Mouse (Mus musculus) forebrain, embryonic 13.5 days (tissue): ENCODE results near the gene Rsph1. TPM values are rescaled to one million over a fixed set of nuclear protein-coding genes. Genes with fewer than 3 reads are reported as not detected.

ENCODE experiments used
- ATAC-seq: fragments of 200-750 bp; cut with Nextera tagmentation; 2 replicates; pipeline ENCODE4 v1.8.0; 2017
- H3K27ac ChIP-seq: fragments of 300-500 bp; sonication (generic); 2 replicates; pipeline ENCODE4 v1.5.1; 2015; ENCODE audit warnings: inconsistent platforms, mild to moderate bottlenecking, moderate library complexity
- H3K27me3 ChIP-seq: fragments of 300-500 bp; sonication (generic); 2 replicates; pipeline ENCODE4 v1.6.1; 2015; ENCODE audit warnings: mild to moderate bottlenecking, inconsistent platforms
- H3K36me3 ChIP-seq: fragments of 300-500 bp; sonication (generic); 2 replicates; pipeline ENCODE4 v1.6.1; 2015; ENCODE audit warnings: mild to moderate bottlenecking, inconsistent platforms; ENCODE audit not compliant: poor library complexity, severe bottlenecking
- H3K4me1 ChIP-seq: fragments of 300-500 bp; sonication (generic); 2 replicates; pipeline ENCODE4 v1.6.1; 2015; ENCODE audit warnings: inconsistent platforms
- H3K4me2 ChIP-seq: fragments of 300-500 bp; sonication (generic); 2 replicates; pipeline ENCODE4 v1.6.1; 2015; ENCODE audit warnings: inconsistent platforms, mild to moderate bottlenecking, moderate library complexity
- H3K4me3 ChIP-seq: fragments of 300-500 bp; sonication (generic); 2 replicates; pipeline ENCODE4 v1.5.1; 2015; ENCODE audit warnings: mild to moderate bottlenecking, inconsistent platforms
- H3K9ac ChIP-seq: fragments of 300-500 bp; sonication (generic); 2 replicates; pipeline ENCODE4 v1.6.1; 2015; ENCODE audit warnings: mild to moderate bottlenecking, inconsistent platforms
- H3K9me3 ChIP-seq: fragments of 300-500 bp; sonication (generic); replicated peaks from 2 replicates; pipeline ENCODE4 v1.6.1; 2016; ENCODE audit warnings: inconsistent platforms
- WGBS: fragments of 180-500 bp; shearing (Covaris S2); methylation state at CpG from one replicate; pipeline ENCODE4 v1.1.7; 2015; 5-methylcytosine and 5-hydroxymethylcytosine counted together
- polyA plus RNA-seq: library from polyadenylated mRNA; unstranded; fragments of >200 nt; fragmentation: Nextera tagmentation; extraction: Ambion mirVana; gene quantifications from 2 replicates; pipeline ENCODE4 v1.2.1, GENCODE M21; 2015

Rsph1 gene
- polyA plus RNA-seq, 1 experiment from 2014 or later = 4.0 TPM

DNA sequence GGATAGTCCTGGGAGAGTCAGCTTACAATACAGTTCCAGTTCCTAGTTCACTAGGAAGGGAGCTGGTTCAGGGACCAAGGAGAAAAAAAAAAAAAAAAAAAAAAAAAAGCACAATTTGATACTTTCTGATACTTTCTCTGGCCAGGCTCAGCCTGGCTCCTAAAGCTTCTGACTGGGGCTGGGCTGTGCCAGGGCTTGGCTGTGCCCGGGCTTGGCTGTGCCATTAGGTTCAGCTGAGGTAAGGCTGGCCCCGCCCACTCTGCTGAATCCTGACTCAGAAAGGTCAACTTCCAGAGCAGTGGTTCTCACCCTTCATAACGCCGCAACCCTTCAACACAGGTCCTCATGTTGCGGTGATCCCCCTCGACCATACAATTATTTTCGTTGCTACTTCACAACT lies 16.8 kb downstream of the Rsph1 start:
- Histone ChIP-seq H3K36me3 (no peaks in the 10 kb centered on the region), H3K4me2 (no peak overlapping the region), H3K4me1 (no peaks in the 10 kb centered on the region), H3K9ac (no peak overlapping the region), H3K27ac (no peak overlapping the region), H3K27me3 (no peaks in the 10 kb centered on the region), H3K4me3 (no peak overlapping the region), H3K9me3 (no peaks in the 10 kb centered on the region)
- WGBS = 91% methylated on average over 7 of the region's 7 CpGs
- ATAC-seq = no peak

DNA sequence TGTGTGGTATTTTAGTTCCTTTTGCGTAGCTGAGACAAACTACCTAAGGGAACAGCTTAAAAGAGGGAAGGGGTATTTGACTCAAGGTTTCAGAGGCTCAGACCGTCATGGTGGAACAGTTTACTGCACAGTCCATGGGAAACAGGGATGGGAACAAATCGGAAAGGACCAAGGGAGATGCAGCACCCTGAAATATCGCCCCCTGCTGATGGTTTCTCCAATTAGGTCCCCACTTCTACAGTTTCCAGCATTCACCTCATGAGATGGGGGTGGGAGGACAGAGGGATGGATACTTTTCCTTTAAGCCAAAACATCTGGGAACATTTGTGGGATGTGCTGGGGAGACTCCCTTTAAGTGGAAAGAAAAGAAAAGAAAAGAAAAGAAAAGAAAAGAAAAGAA lies 17.4 kb downstream of the Rsph1 start:
- no peaks in the 10 kb centered on the region for H3K9me3 ChIP-seq
- no peak for ATAC-seq
- H3K27me3 ChIP-seq = no peaks in the 10 kb centered on the region
- no peak overlapping the region for H3K4me2 ChIP-seq
- no peak overlapping the region for H3K9ac ChIP-seq
- 75% methylated on average over 4 of the region's 4 CpGs for WGBS
- H3K27ac ChIP-seq = no peak overlapping the region
- H3K4me3 ChIP-seq = no peak overlapping the region
- H3K4me1 ChIP-seq = 0 out of 2 replicates have a peak, but pooled peaks cover under 1% of the 10 kb centered on the region
- no peaks in the 10 kb centered on the region for H3K36me3 ChIP-seq

DNA sequence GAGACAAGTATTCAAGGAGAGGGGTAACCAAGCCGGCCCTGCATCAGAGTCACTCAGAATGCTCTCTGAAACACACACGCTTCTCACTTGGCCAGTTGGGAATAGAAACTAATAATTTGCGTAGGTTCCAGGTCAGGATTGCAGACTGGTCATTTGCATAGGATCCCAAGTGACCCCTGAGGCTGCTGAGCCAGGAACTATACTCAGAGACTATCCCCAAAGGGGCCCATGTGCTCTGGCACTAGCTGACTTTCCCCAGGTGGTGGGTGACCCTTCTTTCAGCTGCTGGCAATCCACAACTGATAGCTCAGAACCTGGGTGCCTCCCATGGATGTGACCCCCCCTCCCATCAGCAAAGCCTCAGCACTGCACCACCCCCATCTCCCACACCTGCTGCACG lies 18.0 kb downstream of the Rsph1 start:
- 92% methylated on average over 4 of the region's 4 CpGs for WGBS
- no peak overlapping the region for H3K27ac ChIP-seq
- H3K4me1 ChIP-seq = 0 out of 2 replicates have a peak, but pooled peaks cover 6% of the 10 kb centered on the region
- H3K4me2 ChIP-seq = no peak overlapping the region
- H3K4me3 ChIP-seq = no peak overlapping the region
- H3K27me3 ChIP-seq = no peaks in the 10 kb centered on the region
- no peaks in the 10 kb centered on the region for H3K36me3 ChIP-seq
- no peak overlapping the region for H3K9ac ChIP-seq
- no peak for ATAC-seq
- no peaks in the 10 kb centered on the region for H3K9me3 ChIP-seq

- Histone ChIP-seq H3K4me1 (0 out of 2 replicates have a peak, but pooled peaks cover 6% of the 10 kb centered on the region), H3K9ac (no peak overlapping the region), H3K27me3 (no peaks in the 10 kb centered on the region), H3K36me3 (no peaks in the 10 kb centered on the region), H3K4me3 (no peak overlapping the region), H3K27ac (no peak overlapping the region), H3K4me2 (no peak overlapping the region), H3K9me3 (no peaks in the 10 kb centered on the region)
- no peak for ATAC-seq
- 89% methylated on average over 9 of the region's 9 CpGs for WGBS
Measured at GRCm38 (mm10) chr17:31258310-31258865, 18.8 kb downstream of the Rsph1 start.

GRCm38 (mm10) chr17:31257898-31258297 lies 19.3 kb downstream of the Rsph1 start:
- Histone ChIP-seq H3K27ac (no peak overlapping the region), H3K4me1 (0 out of 2 replicates have a peak, but pooled peaks cover 6% of the 10 kb centered on the region), H3K9me3 (no peaks in the 10 kb centered on the region), H3K27me3 (no peaks in the 10 kb centered on the region), H3K4me2 (no peak overlapping the region), H3K9ac (no peak overlapping the region), H3K36me3 (no peaks in the 10 kb centered on the region), H3K4me3 (no peak overlapping the region)
- WGBS = 92% methylated on average over 12 of the region's 12 CpGs
- ATAC-seq = no peak

DNA sequence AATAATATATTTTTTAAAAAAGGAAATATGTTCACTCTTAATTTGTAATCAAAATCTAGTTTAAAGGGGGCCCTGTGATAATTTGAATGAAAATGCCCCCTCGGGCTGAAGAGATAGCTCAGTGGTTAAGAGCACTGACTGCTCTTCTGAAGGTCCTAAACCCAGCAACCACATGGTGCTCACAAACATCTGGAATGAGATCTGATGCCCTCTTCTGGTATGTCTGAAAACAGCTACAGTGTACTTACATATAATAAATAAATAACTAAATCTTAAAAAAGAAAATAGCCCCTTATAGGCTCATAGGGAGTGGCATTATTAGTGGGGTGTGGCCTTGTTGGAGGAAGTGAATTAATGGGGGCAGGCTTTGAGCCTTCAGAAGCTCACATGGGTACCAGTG lies 20.0 kb downstream of the Rsph1 start:
- 90% methylated on average over 1 of the region's 1 CpGs for WGBS
- Histone ChIP-seq H3K4me1 (0 out of 2 replicates have a peak, but pooled peaks cover 6% of the 10 kb centered on the region), H3K9ac (no peak overlapping the region), H3K36me3 (no peaks in the 10 kb centered on the region), H3K4me2 (no peak overlapping the region), H3K9me3 (no peaks in the 10 kb centered on the region), H3K27ac (no peak overlapping the region), H3K4me3 (no peak overlapping the region), H3K27me3 (no peaks in the 10 kb centered on the region)
- ATAC-seq = no peak

GRCm38 (mm10) chr17:31254463-31254931 lies 22.7 kb downstream of the Rsph1 start:
- no peaks in the 10 kb centered on the region for H3K9me3 ChIP-seq
- 9% methylated on average over 9 of the region's 9 CpGs for WGBS
- H3K27ac ChIP-seq = 0 out of 2 replicates have a peak overlapping the region, but pooled peaks have one; percentile 0
- H3K4me1 ChIP-seq = 0 out of 2 replicates have a peak, but pooled peaks cover 6% of the 10 kb centered on the region
- H3K36me3 ChIP-seq = no peaks in the 10 kb centered on the region
- no peak overlapping the region for H3K4me3 ChIP-seq
- no peaks in the 10 kb centered on the region for H3K27me3 ChIP-seq
- H3K4me2 ChIP-seq = no peak overlapping the region; the same call in 1 of the 2 replicates
- no peak overlapping the region for H3K9ac ChIP-seq
- ATAC-seq = peak; percentile 92

DNA sequence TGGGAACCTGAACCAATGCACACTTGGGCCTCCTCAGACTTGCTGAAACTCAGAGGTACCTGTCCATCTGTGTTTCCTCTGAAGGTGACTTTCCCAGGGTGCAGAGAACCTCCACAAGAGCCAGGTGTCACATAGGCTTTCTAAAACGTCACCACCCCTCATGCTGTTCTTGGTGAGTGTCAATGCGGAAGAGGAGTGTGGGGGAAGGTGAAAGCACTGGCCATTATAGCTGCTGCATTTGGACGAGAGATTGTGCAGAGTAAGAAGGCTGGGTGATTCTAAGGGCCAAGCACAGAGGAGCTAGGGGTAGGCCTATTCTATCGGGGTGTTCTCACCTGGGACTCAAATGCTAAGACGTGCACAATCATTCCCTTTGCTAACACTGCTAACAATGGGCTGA lies 23.2 kb downstream of the Rsph1 start:
- ATAC-seq = no peak; the same call in 1 of the 2 replicates
- Histone ChIP-seq H3K36me3 (no peaks in the 10 kb centered on the region), H3K27ac (no peak overlapping the region), H3K4me3 (no peak overlapping the region), H3K9ac (no peak overlapping the region), H3K4me1 (0 out of 2 replicates have a peak, but pooled peaks cover 6% of the 10 kb centered on the region), H3K27me3 (no peaks in the 10 kb centered on the region), H3K9me3 (no peaks in the 10 kb centered on the region), H3K4me2 (no peak overlapping the region)
- WGBS = 60% methylated on average over 5 of the region's 5 CpGs

GRCm38 (mm10) chr17:31247144-31247543 lies 30.0 kb downstream of the Rsph1 start:
- no peaks in the 10 kb centered on the region for H3K36me3 ChIP-seq
- ATAC-seq = no peak
- H3K4me1 ChIP-seq = no peaks in the 10 kb centered on the region
- H3K9me3 ChIP-seq = no peaks in the 10 kb centered on the region
- WGBS = 29% methylated on average over 5 of the region's 5 CpGs
- no peak overlapping the region for H3K4me3 ChIP-seq
- H3K27ac ChIP-seq = no peak overlapping the region
- H3K4me2 ChIP-seq = no peak overlapping the region
- no peak overlapping the region for H3K9ac ChIP-seq
- H3K27me3 ChIP-seq = no peaks in the 10 kb centered on the region

DNA sequence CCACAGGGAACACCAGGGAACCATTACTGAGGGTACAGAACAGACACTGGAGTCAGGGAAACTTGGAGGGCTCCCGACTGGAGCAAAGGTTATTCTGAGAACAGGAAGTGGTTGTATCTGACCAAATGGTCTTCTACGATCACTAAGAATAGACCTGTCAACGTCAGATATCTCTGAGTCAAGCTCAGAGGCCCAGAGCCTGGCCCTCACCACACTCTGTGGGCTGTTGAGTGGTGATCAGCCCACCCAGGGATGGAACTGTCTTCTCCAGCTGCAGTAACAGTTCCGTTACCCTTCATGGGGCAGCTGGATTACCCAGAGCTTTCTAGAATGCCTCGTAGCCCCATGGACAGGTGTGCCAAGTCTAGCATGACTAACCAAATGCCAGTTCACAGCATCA lies 31.9 kb downstream of the Rsph1 start:
- 87% methylated on average over 5 of the region's 5 CpGs for WGBS
- no peaks in the 10 kb centered on the region for H3K4me1 ChIP-seq
- no peaks in the 10 kb centered on the region for H3K36me3 ChIP-seq
- no peak overlapping the region for H3K4me3 ChIP-seq
- H3K9ac ChIP-seq = no peak overlapping the region
- no peak for ATAC-seq
- H3K4me2 ChIP-seq = no peak overlapping the region
- no peak overlapping the region for H3K27ac ChIP-seq
- H3K9me3 ChIP-seq = no peaks in the 10 kb centered on the region
- H3K27me3 ChIP-seq = no peaks in the 10 kb centered on the region

GRCm38 (mm10) chr17:31242764-31243163 lies 34.4 kb downstream of the Rsph1 start:
- WGBS = 0% methylated on average over 1 of the region's 1 CpGs
- Histone ChIP-seq H3K27ac (no peak overlapping the region), H3K4me3 (no peak overlapping the region), H3K36me3 (no peaks in the 10 kb centered on the region), H3K27me3 (no peaks in the 10 kb centered on the region), H3K9me3 (no peaks in the 10 kb centered on the region), H3K9ac (no peak overlapping the region), H3K4me2 (no peak overlapping the region), H3K4me1 (no peaks in the 10 kb centered on the region)
- ATAC-seq = no peak

DNA sequence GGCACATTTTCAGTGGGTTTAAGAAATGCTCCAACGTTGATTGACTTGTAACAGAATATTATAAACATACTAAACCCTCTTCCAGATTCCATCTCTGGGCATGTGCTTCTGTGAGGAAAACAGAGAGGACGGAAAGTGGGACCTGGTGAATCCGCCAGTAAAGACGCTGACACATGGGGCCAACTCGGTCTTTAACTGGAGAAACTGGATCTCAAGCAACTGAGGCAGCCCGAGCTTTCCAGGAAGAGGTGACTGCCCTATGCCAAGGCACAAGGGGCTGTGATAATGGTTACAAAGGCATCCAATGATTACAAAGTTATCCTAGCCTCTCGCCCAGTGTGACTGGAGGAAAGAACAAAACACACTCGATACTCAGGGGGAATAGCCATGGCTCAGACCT lies 36.0 kb downstream of the Rsph1 start:
- no peaks in the 10 kb centered on the region for H3K36me3 ChIP-seq
- 91% methylated on average over 8 of the region's 8 CpGs for WGBS

More for the DNA sequence above, 36.0 kb downstream of the Rsph1 start:
- no peaks in the 10 kb centered on the region for H3K27me3 ChIP-seq
- H3K9ac ChIP-seq = no peak overlapping the region
- no peaks in the 10 kb centered on the region for H3K9me3 ChIP-seq
- no peak overlapping the region for H3K4me3 ChIP-seq
- H3K4me2 ChIP-seq = no peak overlapping the region
- no peak for ATAC-seq
- H3K27ac ChIP-seq = no peak overlapping the region
- no peaks in the 10 kb centered on the region for H3K4me1 ChIP-seq
